Mouse (Mus musculus): ENCODE data around the gene Cnksr1.

The Cnksr1 gene

DNA sequence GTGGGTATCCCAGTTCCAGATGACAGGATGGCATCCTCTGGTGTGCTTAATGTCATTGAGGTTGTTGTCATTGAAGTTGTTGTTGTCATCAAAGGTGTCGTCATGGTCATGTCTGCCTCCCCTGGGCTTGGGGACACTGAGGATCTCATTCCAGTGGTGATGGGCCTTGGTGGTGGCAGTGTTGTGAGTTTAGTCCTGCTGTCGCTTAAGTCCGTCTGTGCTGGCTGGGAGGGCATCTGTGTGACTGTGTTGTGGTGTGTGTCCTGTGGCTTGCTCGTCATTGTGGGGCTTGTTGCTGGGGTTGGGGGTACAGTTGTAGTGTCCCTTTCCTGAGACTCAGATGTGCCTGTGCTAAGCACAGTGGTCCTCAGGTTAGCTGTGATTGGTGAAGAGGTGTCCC lies 35.3 kb downstream of the Cnksr1 start, which contains the start of gene Gm7534:
TSS of gene Gm7534 (minus strand) at position 101 of the 400 bp plus-strand sequence.
- DNase-seq, result no peak

- DNase-seq, result no peak
Observed at GRCm38 (mm10) chr4:134199371-134199770, 38.8 kb downstream of the Cnksr1 start.

- no peak for DNase-seq
Observed at GRCm38 (mm10) chr4:134186268-134186667, 51.9 kb downstream of the Cnksr1 start.

DNA sequence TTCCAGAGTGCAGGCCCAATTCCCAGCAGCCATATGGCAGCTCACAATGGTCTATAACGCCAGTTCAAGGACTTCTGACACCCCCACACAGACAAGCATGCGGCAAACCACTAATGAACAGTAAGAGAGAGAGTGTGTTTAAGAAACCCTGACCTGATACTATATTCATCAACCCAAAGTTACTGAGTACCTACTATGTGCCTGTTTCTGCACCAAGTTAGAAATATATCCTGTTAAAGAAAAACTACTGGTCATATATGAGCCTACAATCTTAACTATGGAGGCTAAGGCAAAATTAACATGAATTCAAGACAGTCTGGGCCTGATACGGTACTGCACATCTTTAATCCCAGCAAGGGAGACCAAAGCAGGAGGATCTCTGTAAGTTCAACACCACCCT lies 52.6 kb downstream of the Cnksr1 start:
- DNase-seq, result no peak

DNA sequence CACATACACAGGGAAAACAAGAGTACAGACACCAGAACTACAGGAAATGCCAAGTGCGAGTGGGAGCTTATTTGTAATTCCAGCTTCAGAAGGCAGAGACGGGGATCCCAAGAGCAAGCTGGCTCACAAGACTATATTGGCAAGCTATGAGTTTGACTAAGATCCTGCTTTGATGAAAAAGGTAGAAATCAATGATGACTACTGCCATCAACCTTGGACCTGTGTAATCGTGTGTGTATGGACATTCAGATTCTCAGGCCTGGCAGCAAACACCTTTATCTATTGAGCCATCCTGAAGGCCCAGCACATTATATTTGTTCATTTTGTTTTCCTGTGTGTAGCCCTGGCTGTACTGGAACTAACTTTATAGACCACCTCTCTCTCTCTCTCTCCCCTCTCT lies 54.5 kb downstream of the Cnksr1 start:
- DNase-seq, result no peak

DNA sequence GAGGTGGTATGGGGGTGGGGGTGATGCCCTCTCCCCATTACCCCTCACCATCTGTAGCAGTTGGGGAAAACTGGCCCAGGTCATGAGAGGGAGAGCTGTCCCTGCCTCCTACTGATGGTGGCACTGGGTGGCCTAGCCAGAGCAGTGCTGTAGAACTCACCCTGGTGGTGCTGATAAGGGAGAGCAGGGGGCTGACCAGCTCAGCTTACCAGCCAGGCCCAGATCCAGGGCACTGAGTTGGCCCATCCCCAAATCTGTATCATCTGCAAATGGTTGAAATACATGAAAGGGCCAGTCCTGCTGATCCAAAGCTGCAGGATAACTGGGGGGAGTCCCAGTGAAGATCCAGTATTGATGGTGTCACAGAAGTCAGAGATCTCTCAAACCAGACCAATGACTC lies 56.4 kb downstream of the Cnksr1 start:
- DNase-seq, result no peak

DNA sequence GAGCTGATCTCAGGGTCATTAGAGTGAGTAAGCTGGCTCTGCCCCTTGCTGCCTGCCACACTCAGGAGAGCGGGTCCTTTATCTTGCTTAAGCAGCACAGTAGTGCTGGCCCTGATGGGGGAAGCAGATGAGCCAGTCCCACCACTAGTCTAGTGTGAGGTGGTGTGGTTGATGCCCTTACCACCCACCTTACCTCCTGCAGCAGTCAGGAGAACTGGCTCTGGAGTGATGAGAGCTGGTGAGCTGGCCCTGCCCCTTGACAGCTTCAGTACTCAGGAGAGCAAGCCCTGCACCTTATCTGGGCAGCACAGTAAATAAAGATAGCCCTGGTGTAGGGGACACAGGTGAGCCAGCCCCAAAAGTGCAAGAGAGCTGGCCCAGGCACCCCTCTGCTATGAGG lies 57.1 kb downstream of the Cnksr1 start:
- no peak for DNase-seq

All from lung, postnatal 4 days (tissue).